Mouse (Mus musculus) lung, postnatal 0 days (tissue): ENCODE results near the gene Rgs1. TPM values are rescaled to one million over a fixed set of nuclear protein-coding genes. Genes with fewer than 3 reads are reported as not detected.

ENCODE experiments used
- ATAC-seq: fragments of 200-750 bp; cut with Nextera tagmentation; 2 replicates; pipeline ENCODE4 v1.8.0; 2017; ENCODE audit warnings: moderate library complexity
- DNase-seq: peaks from one replicate; pipeline ENCODE4 v3.0.0-alpha.2; 2016; ENCODE audit warnings: low spot score
- H3K27ac ChIP-seq: fragments of 300-500 bp; sonication (generic); 2 replicates; pipeline ENCODE4 v1.5.1; 2014; ENCODE audit warnings: antibody characterized with exemption, mild to moderate bottlenecking, low read length, mixed read lengths
- H3K27me3 ChIP-seq: fragments of 300-500 bp; sonication (generic); replicated peaks from 2 replicates; pipeline ENCODE4 v1.6.1; 2014; ENCODE audit warnings: low read length, mixed read lengths; ENCODE audit not compliant: insufficient read depth
- H3K36me3 ChIP-seq: fragments of 300-500 bp; sonication (generic); 2 replicates; pipeline ENCODE4 v1.6.1; 2014; ENCODE audit warnings: low read length, mixed read lengths; ENCODE audit not compliant: insufficient read depth
- H3K4me1 ChIP-seq: fragments of 300-500 bp; sonication (generic); 2 replicates; pipeline ENCODE4 v1.6.1; 2014; ENCODE audit warnings: antibody characterized with exemption, low read depth, low read length, mixed read lengths; ENCODE audit not compliant: insufficient read depth
- H3K4me2 ChIP-seq: fragments of 300-500 bp; sonication (generic); replicated peaks from 2 replicates; pipeline ENCODE4 v1.6.1; 2014; ENCODE audit warnings: low read depth, mild to moderate bottlenecking, low read length, moderate library complexity, mixed read lengths
- H3K4me3 ChIP-seq: fragments of 300-500 bp; sonication (generic); 2 replicates; pipeline ENCODE4 v1.5.1; 2014; ENCODE audit warnings: low read depth, low read length
- H3K9ac ChIP-seq: fragments of 300-500 bp; sonication (generic); replicated peaks from 2 replicates; pipeline ENCODE4 v1.6.1; 2014; ENCODE audit warnings: low read depth, mild to moderate bottlenecking
- H3K9me3 ChIP-seq: fragments of 300-500 bp; sonication (generic); 2 replicates; pipeline ENCODE4 v1.6.1; 2016; ENCODE audit warnings: low read length, mixed read lengths
- CTCF ChIP-seq: IDR thresholded peaks from 2 replicates; pipeline ENCODE4 v1.5.1; 2016; ENCODE audit warnings: antibody characterized with exemption, mild to moderate bottlenecking
- EP300 ChIP-seq: IDR thresholded peaks from 2 replicates; pipeline ENCODE4 v1.6.1; 2016; ENCODE audit warnings: antibody characterized with exemption, mild to moderate bottlenecking, control low read depth
- WGBS: fragments of 180-500 bp; shearing (Covaris S2); extraction: QIAGEN DNeasy Blood & Tissue Kit; methylation state at CpG from one replicate; pipeline ENCODE4 v1.1.7; 2014; 5-methylcytosine and 5-hydroxymethylcytosine counted together
- polyA plus RNA-seq: library from polyadenylated mRNA; unstranded; fragments of >200 nt; fragmentation: Nextera tagmentation; extraction: Ambion mirVana; gene quantifications from 2 replicates; pipeline ENCODE4 v1.2.1, GENCODE M21; 2015

The Rgs1 gene
- polyA plus RNA-seq, 1 experiment from 2014 or later, result 0.41 TPM

DNA sequence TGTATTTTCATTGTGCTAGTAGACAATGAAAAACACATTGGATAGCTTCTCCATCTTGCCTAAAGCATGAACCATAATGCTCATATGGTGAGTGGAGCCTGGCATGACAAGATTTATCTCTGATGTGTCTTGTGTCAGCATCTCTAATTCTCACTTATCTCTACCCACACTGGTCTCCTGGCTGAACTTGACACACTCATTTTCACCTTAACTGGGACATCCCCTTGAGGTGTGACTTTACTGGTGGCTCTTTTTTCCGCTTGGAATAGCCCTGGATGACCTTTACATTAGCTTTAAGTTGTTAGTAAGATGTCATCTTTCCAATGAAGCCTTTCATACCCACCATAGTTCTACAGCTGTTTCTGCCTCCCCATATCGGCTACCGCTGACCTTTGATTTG, 15.0 kb upstream of the Rgs1 start:
- ATAC-seq, result no peak
- TF ChIP-seq EP300, result no peak
- no peak for TF ChIP-seq CTCF
- 74% methylated on average over 3 of the region's 3 CpGs for WGBS

DNA sequence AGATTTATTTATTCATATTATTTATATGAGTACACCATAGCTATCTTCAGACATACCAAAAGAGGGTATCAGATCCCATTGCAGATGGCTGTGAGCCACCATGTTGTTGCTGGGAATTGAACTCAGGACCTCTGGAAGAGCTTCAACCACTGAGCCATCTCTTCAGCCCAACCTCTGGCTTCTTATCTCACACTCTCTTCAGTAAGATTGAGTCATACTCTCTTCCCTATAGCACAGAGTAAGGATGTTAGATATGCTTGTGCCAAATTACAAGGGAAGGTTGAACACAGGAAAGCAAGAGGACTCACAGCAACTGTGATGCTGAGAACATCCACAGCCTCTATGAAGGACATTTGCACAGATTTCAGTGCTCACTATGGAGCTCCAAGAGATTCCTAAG, 13.0 kb upstream of the Rgs1 start:
- no peak overlapping the region for H3K4me2 ChIP-seq
- no peak overlapping the region for H3K4me3 ChIP-seq
- DNase-seq (no peak), ATAC-seq (no peak)
- H3K9ac ChIP-seq, result no peak overlapping the region
- H3K27ac ChIP-seq, result no peak overlapping the region
- H3K9me3 ChIP-seq, result no peaks in the 10 kb centered on the region
- TF ChIP-seq EP300 (no peak), CTCF (no peak)
- no peaks in the 10 kb centered on the region for H3K4me1 ChIP-seq
- no peaks in the 10 kb centered on the region for H3K27me3 ChIP-seq
- no peaks in the 10 kb centered on the region for H3K36me3 ChIP-seq

More for the DNA sequence above, 15.0 kb upstream of the Rgs1 start:
- Histone ChIP-seq H3K9ac (no peak overlapping the region), H3K27ac (no peak overlapping the region), H3K27me3 (no peaks in the 10 kb centered on the region), H3K4me1 (no peaks in the 10 kb centered on the region), H3K9me3 (no peaks in the 10 kb centered on the region), H3K4me3 (no peak overlapping the region), H3K4me2 (no peak overlapping the region), H3K36me3 (no peaks in the 10 kb centered on the region)
- no peak for DNase-seq

DNA sequence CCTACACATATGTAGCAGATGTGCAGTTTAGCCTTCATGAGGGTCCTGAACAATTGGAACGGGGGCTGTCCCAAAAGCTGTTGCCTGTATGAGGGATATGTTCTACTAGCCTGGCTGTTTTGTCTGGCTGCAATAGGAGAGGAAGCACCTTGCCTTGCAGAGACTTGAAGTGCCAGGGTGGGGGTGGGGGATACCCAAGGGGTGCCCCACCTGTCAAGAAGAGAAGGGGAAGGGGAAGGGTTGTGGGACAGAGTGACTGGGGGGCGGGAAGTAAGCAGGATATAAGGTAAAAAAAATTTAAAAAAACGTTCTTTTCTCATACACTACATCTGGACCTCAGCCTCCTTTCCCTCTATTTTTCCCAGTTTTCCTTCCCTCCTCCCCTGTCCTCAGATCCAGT, 9.7 kb upstream of the Rgs1 start:
- no peak overlapping the region for H3K4me3 ChIP-seq

DNA sequence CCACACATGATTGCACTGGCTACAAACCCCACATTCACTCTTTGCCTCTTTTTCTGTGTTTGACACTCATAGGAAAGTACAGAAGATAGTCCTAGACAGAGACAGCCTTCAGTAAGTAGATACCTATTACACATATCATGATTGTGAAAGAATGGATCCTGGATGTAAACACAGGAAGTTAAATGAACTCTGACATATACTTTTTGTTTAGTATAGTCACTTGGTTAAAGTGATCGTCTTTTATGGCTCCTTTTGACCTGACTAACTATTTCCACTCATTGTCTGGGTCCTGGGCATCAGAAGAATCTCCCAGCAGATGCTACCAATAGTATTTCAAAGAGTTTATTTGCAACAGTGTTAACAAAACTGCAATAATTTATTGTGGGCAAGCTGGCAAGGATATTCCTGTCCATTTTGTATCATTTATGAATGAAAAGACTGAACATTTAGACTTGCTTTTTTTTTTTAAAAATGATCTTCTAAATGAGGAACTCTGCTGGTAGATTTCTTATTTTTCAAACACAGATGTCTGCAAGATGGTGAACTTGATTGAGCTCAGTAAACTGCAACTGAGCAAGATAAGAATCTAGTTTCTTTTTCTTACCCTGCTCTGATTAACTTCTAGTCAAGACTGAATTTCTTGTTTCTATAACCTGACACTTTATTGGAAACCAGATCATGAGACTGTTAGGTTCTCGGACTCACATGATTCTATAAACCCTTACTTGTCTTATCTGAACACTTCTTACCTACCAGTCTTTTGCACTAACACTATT, 7.7 kb upstream of the Rgs1 start:
- ATAC-seq, result no peak

More for the DNA sequence above, 9.7 kb upstream of the Rgs1 start:
- 57% methylated on average over 3 of the region's 3 CpGs for WGBS
- ATAC-seq, result no peak
- no peak overlapping the region for H3K4me2 ChIP-seq
- no peak for DNase-seq
- no peak overlapping the region for H3K9ac ChIP-seq
- no peak overlapping the region for H3K27ac ChIP-seq
- no peaks in the 10 kb centered on the region for H3K36me3 ChIP-seq
- no peaks in the 10 kb centered on the region for H3K27me3 ChIP-seq
- no peak for TF ChIP-seq EP300
- TF ChIP-seq CTCF, result no peak
- H3K4me1 ChIP-seq, result no peaks in the 10 kb centered on the region
- H3K9me3 ChIP-seq, result no peaks in the 10 kb centered on the region

GRCm38 (mm10) chr1:144248206-144248605, 836 bp downstream of the Rgs1 start:
- H3K4me1 ChIP-seq, result no peaks in the 10 kb centered on the region
- H3K4me3 ChIP-seq, result no peak overlapping the region
- no peak overlapping the region for H3K9ac ChIP-seq
- WGBS, result 86% methylated on average over 3 of the region's 3 CpGs
- TF ChIP-seq CTCF (no peak), EP300 (no peak)
- H3K27me3 ChIP-seq, result no peaks in the 10 kb centered on the region
- H3K27ac ChIP-seq, result no peak overlapping the region
- no peaks in the 10 kb centered on the region for H3K36me3 ChIP-seq
- no peaks in the 10 kb centered on the region for H3K9me3 ChIP-seq
- H3K4me2 ChIP-seq, result no peak overlapping the region
- DNase-seq, result no peak
- no peak for ATAC-seq

More for the DNA sequence above, 7.7 kb upstream of the Rgs1 start:
- DNase-seq, result no peak
- H3K4me1 ChIP-seq, result no peaks in the 10 kb centered on the region
- no peak overlapping the region for H3K4me3 ChIP-seq
- no peak for TF ChIP-seq CTCF
- TF ChIP-seq EP300, result no peak
- H3K9me3 ChIP-seq, result no peaks in the 10 kb centered on the region
- H3K9ac ChIP-seq, result no peak overlapping the region
- WGBS, result 45% methylated on average over 2 of the region's 2 CpGs
- H3K27ac ChIP-seq, result no peak overlapping the region
- H3K36me3 ChIP-seq, result no peaks in the 10 kb centered on the region
- no peak overlapping the region for H3K4me2 ChIP-seq
- no peaks in the 10 kb centered on the region for H3K27me3 ChIP-seq

DNA sequence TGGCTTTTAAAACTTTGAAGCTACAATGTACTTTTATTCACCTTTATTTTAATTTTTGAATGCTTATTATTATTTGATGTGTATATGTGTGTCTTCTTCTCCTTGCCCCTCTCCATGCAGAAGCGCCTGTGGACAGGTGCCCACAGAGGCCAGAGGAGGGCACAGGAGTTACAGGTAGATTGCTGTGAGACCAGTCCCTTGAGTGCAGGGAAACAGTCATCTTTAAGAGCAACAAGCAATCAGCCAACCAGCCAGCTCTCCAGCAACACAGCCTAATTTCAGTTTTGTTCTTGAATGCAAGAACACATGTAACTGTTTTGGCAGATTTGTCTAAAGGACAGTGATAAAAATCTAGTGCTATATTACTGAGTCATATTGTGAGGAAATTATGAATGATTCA, 1.7 kb downstream of the Rgs1 start:
- Histone ChIP-seq H3K27ac (no peak overlapping the region), H3K4me2 (no peak overlapping the region)
- WGBS, result 81% methylated on average over 1 of the region's 1 CpGs

More for the DNA sequence above, 1.7 kb downstream of the Rgs1 start:
- H3K9me3 ChIP-seq, result no peaks in the 10 kb centered on the region
- ATAC-seq (no peak), DNase-seq (no peak)
- no peak overlapping the region for H3K4me3 ChIP-seq
- no peaks in the 10 kb centered on the region for H3K4me1 ChIP-seq
- no peaks in the 10 kb centered on the region for H3K27me3 ChIP-seq
- TF ChIP-seq CTCF, result no peak
- TF ChIP-seq EP300, result no peak
- H3K9ac ChIP-seq, result no peak overlapping the region
- no peaks in the 10 kb centered on the region for H3K36me3 ChIP-seq
